Mouse (Mus musculus) cerebellum, adult 18-20 months (tissue): ENCODE data around the gene Esyt2.

Experiments
- DNase-seq, 2 experiments: peaks; one replicate each; pipeline ENCODE4 v3.0.0; 2021

Gene Esyt2

DNA sequence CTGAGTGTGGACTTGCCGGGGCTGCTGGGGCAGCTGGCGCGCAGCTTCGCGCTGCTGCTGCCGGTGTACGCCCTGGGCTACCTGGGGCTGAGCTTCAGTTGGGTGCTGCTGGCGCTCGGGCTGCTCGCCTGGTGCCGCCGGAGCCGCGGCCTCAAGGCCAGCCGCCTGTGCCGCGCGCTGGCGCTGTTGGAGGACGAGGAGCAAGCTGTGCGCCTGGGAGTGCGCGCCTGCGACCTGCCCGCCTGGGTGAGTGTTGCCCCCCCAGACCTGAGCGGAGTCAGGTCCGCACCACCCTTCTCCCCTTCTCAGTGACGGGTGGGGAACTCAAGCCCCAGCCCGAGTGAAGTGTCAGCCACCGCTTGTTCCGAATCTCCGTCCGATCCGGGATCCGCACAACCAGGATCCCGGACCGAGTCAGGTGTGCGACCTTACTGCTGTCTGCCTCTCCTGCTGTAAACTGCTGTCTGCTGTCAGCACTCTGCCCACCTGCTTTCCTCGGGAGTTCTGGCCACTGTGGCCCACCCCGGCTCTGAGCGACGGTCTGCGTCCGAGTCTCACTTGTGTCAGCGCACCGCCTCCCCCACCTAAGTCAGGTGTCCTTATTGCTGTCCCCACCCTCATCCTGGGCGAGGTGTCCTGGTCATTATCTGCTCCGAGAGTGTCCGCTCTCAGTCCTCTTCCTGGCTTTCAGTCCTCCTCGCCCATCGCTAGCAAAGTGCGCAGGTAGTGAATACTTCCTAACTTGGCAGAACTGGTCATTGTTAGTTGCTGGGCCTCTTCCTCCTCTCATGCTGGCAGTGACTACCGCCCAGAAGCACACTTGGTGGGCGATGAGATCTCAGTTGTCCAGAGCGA is 658 bp downstream of the Esyt2 start:
- DNase-seq = peak; percentile 56 to 59

DNA sequence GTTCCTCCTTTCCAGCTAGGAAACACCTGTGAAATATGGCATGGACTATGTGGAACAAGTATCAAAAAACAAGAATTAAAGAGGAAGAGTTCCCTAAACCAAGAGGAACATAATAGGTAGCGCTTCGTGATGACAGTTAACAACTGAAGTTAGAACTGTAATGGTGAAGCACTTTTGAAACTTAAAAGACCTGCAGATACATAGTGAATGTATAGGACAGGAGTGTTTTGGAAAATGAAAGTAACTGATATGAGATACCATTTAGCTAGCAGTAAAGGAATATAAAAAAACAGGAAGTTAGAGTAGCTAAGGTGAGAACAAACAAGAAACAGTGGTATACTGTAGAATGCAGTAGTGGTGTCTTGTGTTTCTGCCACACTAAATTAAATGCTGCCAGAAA is 1.9 kb downstream of the Esyt2 start:
- no peak for DNase-seq

DNA sequence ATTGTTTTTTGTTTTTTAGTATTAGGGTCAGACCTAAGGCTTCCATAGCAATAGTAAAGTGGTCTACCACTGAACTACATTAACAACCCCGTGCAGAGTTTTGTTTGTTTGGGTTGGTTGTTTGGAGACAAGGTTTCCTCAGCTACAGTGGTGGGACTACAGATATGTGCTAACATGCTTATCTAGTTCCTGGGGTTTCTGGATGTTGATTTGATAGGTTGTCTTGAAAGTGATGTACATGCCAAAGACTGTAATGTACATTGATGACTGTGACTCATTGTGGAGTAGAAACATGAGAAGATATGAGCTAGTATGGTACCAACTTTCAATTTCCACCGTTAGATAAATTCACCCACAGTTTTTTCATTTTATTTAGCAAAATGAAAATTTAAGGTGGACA is 2.5 kb downstream of the Esyt2 start:
- DNase-seq = no peak

DNA sequence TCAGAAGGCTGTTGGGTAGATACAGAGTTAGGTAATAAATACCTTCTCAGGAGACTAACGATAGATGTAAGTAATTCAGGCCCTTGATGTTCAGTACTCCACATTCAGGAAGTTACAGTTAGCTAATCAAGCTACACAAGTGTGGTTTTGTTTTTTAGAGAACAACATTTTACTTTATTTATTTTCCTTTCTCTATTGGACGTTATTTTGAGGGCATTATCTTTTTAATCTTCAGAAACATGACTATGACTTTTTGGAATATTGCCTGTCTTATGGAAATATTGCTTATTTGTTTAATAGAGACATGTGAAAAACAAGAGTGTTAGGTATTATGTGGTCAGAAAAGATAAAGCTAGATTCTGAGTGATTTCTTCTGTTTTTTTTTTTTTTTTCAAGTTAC is 12.2 kb downstream of the Esyt2 start:
- DNase-seq = no peak

DNA sequence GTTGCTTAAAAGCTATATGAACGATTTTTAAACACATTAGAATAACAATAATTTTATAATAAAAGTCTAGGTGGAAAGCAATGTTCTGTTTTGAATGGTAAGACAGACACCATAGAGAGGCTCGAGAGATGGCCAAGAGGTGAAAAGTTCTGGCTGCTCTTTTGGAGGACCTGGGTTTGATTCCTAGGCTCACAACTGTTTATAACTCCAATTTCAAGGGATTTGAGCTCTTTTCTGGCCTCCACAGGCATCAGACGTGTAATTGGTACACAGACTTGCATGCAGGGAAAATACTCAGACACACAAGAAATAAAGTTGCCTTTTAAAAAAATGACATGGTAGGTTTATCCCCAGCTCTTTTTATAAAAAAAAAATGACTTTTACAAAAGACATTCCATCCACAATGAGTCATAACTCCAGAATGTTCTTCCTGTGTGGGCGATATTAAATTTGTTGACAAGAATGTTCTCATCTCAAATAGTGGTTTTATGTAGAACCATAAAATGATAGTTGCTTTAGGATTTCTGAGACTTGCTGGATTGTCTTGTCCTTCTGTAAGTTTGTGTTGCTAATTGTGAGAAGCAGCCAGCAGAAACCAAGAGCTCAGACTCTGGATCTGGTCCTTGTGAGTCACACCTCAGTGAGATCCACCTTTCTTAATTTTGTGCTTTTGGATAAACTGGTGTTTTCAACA is 12.8 kb downstream of the Esyt2 start:
- DNase-seq = no peak

DNA sequence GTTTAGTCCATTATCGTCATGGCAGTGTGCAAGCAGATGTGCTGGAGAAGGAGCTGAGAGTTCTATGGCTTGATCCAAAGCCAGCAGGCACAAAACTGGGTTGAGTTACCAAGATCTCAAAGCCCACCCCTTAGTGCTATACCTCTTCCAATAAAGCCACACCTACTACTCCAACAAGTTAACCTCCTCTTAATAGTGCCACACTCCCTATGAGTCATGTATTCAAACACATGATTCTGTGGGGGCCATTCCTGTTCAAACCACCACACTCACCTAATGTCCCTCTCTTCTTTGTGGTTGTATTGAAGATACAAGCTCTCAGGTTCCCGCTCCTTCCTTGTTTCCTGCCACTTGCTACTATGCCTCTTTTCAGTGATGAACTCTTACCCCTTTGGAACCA is 18.9 kb downstream of the Esyt2 start:
- no peak for DNase-seq

DNA sequence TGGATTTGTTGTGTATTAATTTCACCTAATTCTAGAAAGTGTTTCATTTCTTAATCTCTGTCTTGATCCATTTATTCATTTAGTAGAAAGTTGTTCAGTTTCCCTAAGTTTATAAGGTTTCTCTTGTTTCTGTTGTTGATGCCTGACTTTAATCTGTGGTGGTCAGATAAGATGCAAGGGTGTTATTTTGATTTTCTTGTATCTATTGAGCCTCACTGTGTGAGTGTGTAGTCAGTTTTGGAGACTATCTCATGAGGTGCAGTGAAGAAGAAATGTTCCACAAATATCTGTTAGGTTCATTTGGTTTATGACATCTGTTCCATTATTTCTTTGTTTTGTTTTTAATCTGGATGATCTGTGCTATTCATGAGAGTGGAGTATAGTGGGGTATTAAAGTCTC is 21.2 kb downstream of the Esyt2 start:
- no peak for DNase-seq

DNA sequence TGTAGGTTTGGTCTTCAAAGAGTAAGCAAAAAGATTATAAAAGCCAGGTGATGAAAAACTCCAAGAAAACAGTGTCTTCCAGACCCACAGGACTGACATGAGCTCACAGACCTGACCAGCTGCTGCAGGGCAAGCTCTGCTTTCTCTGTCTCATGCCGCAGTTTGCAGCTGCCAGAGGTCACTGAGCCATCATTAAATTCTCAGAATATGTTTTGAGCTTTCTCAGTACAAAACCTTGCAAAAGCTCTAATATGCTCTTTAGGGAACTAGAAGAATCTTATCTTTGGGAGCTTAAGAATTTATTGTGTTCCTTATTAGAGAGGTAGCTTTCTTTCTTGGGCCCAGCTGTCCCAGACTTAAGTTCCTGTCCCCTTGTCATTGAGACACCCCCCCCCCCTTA is 25.0 kb downstream of the Esyt2 start:
- DNase-seq = no peak

DNA sequence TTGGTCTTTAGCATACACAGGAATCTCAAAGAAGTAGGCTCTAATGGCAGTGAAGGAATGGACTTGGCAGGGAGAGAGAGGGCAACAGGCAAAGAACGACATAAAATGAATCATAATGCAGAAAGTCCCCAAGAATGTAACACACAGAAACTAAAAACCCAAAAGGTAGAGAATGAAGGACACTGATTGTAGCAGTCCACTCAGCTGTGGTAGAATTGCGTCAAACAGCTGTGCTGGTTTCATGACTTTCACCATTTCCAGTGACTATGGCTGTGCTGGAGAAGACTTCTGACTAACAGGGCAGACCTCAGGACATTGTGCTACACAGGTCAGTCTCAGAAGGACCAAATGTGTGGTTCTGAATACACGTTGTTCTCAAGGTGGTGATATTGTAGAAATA is 26.9 kb downstream of the Esyt2 start:
- no peak for DNase-seq

DNA sequence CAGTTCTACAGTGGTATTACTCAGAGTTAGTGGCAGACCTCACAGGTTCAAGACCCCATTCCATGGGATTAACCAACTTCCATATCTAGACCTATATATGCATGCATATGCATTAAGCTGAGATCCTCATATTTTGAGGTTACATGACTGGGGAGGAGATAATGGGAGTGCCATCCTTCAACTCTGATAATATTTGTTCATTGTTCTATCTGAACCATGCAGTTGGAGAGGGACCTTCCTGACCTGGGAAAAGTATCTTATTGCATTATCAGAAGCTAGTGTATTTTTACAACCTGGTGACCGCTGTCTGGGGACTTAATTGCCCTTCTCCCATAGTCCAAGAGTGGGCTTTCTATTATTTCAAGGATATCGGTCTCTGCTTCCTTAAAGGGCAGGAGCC is 27.6 kb downstream of the Esyt2 start:
- no peak for DNase-seq

DNA sequence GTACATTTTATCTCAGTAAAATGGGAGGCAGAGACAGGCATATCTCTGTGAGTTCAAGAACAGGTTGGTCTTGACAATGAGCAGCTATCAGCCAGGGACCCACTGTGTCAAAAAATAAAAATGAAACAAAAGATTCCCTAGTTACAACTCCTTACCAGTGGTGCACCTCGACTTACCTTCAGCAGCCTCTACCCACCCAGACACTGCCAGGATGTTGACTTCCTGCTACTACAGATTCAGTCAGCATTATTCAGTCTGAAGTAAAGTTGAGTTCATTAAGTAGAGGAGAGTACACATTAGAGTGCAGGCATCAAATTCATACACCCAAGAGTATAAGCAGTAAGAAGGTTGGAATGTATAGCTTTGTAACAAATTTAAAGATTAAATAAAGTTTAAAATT is 32.8 kb downstream of the Esyt2 start:
- DNase-seq = no peak

DNA sequence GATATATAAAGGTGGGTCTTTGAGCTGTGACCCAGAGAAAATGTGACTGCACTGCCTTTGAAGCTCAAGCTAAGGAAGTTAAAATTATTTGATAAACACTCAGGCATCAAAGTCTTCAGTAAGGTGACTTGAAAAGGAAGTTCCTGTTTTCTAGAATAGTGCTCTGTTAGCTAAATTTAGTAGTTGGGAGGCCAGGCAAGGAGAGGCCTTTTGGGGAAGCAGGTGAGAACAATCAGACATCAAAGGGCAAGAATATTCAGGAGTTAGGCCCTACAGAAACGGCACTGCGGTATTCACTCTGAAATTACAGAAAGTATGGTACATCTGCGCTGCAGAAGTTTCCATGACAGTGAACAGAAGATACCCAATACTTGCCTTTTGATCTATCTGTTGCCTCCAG is 34.5 kb downstream of the Esyt2 start:
- DNase-seq = no peak

DNA sequence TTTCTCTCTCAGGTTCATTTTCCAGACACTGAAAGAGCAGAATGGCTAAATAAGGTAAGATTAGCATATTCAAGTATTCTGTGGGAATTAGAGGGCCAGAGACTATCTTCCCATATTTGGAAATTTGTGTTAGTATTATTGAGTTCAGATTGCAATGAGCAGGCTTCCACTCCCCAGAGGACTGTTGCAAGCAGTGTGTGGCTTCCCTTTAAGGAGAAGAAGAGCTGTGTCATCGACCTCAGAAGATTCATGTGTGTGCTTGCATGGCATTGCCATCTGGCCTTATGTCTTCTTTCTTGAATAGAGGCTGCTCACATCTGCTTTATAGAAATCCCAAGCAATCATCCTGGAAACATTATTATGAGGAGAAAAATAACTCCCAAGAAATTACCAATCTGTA is 36.8 kb downstream of the Esyt2 start:
- no peak for DNase-seq

DNA sequence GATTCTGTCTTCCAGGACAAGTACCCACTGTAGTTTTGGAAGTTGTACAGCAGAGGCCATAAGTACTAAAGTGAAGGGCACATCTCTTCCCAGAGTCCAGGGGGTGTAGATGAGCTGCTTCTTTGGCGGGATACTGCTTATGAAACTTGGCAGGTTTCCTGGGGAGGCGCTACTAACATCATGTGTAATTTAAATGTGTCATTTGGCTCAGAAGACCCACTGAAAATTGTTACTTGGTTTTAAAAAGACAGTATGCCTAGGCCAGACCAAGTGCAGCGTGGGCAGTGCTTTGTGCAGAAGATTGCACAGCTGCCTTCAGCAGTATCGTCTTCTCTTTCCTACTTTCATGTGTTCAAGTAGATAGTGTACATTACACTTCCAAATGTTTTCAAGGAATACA is 44.5 kb downstream of the Esyt2 start:
- DNase-seq = no peak

DNA sequence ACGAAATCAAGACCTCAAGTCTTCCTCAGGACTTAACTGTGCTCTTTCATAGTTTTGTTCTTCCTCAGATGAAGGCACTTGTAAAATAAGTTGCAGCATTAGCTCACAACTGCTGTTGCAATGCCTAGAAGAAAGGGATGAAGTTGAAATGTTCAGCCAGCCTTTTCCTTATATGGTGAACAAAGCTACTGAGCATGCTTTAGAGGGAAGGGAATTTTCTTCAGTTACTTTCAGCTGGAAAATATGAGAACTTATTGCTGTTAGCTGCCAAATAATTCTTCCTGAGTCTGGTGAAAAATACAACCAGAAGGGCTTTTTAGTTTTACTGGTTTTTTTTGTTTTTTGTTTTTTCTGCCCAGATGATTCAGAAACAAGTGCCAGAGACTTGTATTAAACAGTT is 45.2 kb downstream of the Esyt2 start:
- no peak for DNase-seq

DNA sequence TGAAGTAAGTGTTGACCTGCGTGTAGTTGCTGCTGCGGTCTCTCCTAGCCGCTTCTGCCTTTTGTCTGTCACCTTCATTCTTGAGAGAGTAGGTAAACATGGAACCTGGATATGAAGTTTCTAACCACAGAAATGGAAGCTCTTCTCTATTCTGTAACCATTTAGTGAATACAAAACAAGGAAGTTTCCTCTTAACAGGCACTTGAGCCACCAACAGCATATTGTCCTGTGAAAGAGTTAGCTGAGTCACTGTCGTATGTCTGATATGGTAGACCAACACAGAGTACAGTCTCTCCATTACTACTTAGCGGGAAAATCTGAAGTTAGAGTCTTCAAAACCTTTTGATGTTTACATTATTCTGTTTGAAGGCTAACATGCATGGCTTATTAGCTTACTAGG is 53.3 kb downstream of the Esyt2 start:
- no peak for DNase-seq

DNA sequence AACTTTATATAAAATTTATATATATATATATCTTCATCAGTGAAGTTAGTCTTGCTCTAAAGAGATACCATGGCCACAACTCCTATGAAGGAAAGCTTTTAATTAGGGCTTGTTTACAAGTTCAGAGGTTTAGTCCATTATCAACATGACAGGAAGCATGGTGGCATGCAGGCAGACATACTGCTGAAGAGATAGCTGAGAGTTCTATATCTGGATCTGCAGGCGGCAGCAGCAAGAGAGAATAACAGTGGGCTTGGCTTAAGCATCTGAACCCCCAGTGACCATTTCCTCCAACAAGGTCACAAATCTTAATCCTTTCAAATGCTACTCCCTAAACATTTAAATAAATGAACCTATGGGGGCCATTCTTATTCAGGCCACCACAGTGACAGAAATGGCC is 59.2 kb downstream of the Esyt2 start:
- no peak for DNase-seq

DNA sequence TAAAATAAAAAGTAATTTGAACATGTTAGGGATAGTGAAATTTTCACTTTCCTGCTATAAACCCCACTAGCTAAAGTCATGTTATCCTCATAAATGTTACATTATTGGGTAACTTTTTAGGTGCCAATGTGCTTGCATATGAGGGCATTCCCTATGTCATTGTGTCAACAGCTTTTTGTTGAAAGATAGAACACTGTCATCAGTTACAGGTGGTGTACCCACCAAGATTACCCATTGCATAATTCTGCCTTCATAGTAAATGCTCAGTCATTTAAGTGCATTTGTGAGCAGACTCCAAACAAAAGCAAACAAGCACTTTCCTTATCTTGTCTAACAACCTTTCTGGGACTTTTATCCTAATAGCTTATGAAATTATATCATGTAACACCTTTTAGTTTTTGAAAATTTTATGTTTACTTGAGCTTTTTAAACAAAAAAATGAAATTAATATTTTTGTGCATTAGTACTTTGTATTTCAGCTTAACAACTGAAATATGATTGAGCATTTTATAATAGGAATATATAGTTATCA is 67.8 kb downstream of the Esyt2 start:
- no peak for DNase-seq

DNA sequence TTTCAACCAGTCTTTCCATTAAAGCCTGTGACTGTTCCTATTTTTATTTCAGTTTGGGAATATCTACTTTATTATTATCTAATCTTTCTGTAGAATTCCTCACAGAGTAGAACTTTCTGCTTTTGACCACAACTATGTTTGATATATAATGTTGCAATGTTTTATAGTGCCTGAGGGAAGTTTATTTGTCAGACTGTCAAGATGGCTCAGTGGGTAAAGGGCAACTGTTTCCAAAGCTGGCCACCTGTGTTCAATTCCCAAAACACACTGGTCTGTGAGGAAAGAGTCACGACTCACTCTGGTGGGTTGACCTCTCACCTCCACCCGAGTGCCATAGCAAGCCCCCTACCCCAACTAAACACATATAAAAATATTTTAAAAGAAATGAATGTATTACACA is 68.4 kb downstream of the Esyt2 start:
- DNase-seq = no peak

DNA sequence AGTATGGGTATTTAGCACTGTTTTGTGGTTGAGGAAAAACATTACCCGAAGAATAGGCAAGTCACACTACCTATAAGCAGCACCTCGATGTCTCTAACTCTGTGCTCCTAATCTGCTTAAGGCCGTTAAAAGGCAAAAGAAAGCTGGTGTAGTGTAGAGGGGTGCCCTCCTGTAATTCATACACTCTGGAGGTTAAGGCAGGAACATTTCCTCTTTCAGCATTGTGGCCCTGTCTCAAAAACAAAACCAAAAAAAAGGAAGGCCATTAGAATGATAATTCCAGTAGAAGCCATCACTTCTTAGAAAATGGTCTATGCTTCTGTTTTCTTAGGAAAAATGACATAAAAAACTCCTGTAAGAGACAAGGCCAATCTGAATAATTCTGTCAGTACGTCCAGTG is 70.0 kb downstream of the Esyt2 start:
- DNase-seq = no peak

DNA sequence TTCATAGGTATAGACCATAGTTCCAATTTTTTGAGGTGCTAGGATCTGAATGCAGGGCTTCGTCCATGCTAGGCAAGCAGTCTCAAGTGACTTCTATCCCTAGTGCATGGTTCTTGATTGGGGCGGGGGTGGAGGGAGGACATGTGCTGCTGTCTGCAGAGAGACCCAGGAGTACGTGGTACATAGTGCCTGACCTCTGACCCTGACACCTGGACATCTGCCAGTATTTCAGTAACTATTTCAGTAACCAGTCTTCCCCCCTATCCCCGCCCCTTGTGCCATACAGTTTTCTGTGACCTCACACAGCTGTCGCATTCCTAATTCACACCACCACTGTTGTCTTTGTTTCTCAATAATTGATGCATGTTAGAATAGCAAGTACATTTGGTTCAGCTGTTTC is 71.4 kb downstream of the Esyt2 start:
- DNase-seq = no peak

DNA sequence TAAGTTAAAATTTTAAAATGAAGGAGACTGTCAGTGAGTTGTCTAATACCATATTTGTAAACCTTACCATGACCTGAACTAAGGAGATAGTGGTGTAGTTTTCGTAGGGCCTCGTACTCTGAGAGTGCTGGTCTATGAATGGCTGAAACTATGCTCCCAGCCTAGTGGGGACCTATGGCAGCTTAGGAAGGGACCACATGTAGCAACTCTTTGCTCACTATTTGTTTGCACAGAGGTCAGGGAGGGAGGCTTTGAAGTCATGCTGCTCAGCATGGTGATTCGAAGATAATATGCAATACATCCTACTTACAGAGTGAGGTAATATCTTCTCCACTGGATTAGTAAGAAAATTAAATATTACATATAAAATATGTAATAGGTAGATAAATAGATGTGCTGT is 73.7 kb downstream of the Esyt2 start:
- DNase-seq = no peak

DNA sequence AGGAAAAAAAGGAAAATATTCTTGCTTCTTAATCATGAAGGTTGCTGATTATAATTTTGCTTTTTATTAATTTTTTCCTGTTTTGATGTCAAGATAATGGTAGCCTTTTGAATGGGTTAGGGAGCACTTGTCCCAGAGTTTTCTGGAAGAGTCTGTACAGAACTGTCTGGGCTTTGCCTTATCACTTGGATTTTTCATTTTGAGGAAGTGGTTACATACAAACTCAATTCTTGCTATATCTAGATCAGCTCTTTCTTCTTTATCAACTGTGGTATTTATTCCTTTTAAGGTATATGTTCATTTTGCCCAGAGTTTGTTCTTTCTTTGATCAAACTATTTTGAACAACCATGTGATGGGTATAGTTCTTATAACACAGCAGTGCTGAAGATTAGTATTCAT is 81.1 kb downstream of the Esyt2 start:
- DNase-seq = no peak

DNA sequence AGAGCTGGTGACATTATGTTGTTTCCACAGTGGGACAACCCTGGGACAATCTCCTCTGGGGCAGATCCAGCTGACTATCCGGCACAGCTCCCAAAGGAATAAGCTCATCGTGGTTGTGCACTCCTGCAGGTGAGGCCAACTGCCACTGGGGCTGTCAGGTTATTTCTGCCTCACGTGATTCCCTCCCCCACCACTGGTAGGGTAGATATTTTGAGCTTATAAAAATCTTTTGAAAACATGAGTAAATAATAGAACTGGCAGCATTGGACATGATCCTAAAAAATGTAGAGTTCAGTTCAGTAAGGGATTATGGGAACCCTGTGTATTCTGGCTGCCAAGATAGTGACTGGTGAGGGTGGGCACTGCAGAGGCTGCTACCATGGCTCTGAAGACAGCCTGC is 85.9 kb downstream of the Esyt2 start:
- DNase-seq = no peak

DNA sequence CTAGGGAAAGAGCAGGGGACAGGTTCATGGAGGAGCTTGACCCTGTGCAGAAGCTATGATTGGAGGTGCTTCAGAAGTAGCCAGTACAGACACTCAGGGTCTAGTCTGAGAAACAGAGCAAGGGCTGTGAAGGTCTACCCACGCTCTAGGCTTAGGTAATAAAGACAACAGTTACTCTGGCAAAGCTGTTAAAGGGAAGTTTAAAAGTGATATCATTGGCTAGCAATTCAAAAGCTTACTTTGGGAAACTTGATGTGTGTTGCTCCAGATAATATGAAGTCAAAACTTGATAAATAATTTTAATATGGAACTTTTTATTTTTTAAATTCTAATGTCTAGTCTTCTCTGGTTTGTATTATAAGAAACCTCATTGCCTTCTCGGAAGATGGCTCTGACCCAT is 86.3 kb downstream of the Esyt2 start:
- no peak for DNase-seq
